Mouse (Mus musculus) limb, embryonic 11.5 days (tissue): ENCODE measurements around the gene Mzf1. TPM values are rescaled to one million over a fixed set of nuclear protein-coding genes. Genes with fewer than 3 reads are reported as not detected.

Experiments
- ATAC-seq: fragments of 200-750 bp; cut with Nextera tagmentation; 2 replicates; pipeline ENCODE4 v1.8.0; 2017; ENCODE audit warnings: low read depth; ENCODE audit not compliant: insufficient number of reproducible peaks, low FRiP score, low TSS enrichment
- DNase-seq: peaks from one replicate; pipeline ENCODE4 v3.0.0-alpha.2; 2015; ENCODE audit warnings: low spot score
- H3K27ac ChIP-seq: fragments of 300-500 bp; sonication (generic); replicated peaks from 2 replicates; pipeline ENCODE4 v1.5.1; 2014; ENCODE audit warnings: low read depth, mild to moderate bottlenecking, low read length
- H3K27me3 ChIP-seq: fragments of 300-500 bp; sonication (generic); 2 replicates; pipeline ENCODE4 v1.6.1; 2014; ENCODE audit warnings: mild to moderate bottlenecking, low read length, mixed read lengths; ENCODE audit not compliant: control insufficient read depth, insufficient read depth
- H3K36me3 ChIP-seq: fragments of 300-500 bp; sonication (generic); 2 replicates; pipeline ENCODE4 v1.6.1; 2014; ENCODE audit warnings: mild to moderate bottlenecking, low read length, moderate library complexity, mixed read lengths; ENCODE audit not compliant: control insufficient read depth, insufficient read depth
- H3K4me1 ChIP-seq: fragments of 300-500 bp; sonication (generic); 2 replicates; pipeline ENCODE4 v1.6.1; 2014; ENCODE audit warnings: low read length, mixed read lengths; ENCODE audit not compliant: control insufficient read depth, insufficient read depth
- H3K4me2 ChIP-seq: fragments of 300-500 bp; sonication (generic); 2 replicates; pipeline ENCODE4 v1.6.1; 2014; ENCODE audit warnings: low read depth, mild to moderate bottlenecking, moderate library complexity; ENCODE audit not compliant: severe bottlenecking
- H3K4me3 ChIP-seq: fragments of 300-500 bp; sonication (generic); 2 replicates; pipeline ENCODE4 v1.5.1; 2014; ENCODE audit warnings: low read depth, low read length
- H3K9ac ChIP-seq: fragments of 300-500 bp; sonication (generic); 2 replicates; pipeline ENCODE4 v1.6.1; 2014; ENCODE audit warnings: mild to moderate bottlenecking, low read length
- H3K9me3 ChIP-seq: fragments of 300-500 bp; sonication (generic); 2 replicates; pipeline ENCODE4 v1.6.1; 2016; ENCODE audit warnings: low read length; ENCODE audit not compliant: control insufficient read depth
- WGBS: fragments of 180-500 bp; shearing (Covaris S2); extraction: QIAGEN DNeasy Blood & Tissue Kit; methylation state at CpG from one replicate; pipeline ENCODE4 v1.1.7; 2014; 5-methylcytosine and 5-hydroxymethylcytosine counted together
- polyA plus RNA-seq: library from polyadenylated mRNA; unstranded; fragments of >200 nt; fragmentation: Nextera tagmentation; extraction: Ambion mirVana; gene quantifications from 2 replicates; pipeline ENCODE4 v1.2.1, GENCODE M21; 2014

Mzf1 gene
- polyA plus RNA-seq, 1 experiment from 2014 or later, result 2.3 TPM

DNA sequence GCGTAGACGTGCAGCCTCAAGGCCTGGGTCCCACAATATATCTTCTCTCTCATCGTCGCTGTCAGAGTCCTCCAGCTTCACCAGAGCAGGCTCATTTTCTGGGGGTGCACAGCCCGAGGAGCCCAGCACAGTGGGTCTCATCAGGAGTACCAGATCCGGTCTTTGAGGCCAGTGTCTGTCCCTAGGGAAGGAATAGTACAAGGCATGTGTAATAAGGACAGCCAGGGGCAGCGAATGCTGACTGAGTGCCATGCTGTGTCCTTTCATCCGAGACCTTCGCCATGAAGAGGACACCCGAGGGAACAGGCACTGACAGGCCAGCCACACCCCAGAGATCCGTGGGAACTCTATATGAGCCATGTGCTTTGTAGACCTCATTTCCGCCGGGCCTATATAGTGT, 1.6 kb downstream of the Mzf1 start:
- no peak for DNase-seq
- ATAC-seq, result no peak

GRCm38 (mm10) chr7:13046084-13046483, 8.5 kb downstream of the Mzf1 start:
- Histone ChIP-seq H3K27me3 (peaks cover 36% of the 10 kb centered on the region), H3K9ac (no peak overlapping the region), H3K4me3 (no peak overlapping the region), H3K4me1 (no peaks in the 10 kb centered on the region), H3K4me2 (no peak overlapping the region), H3K27ac (no peak overlapping the region), H3K36me3 (no peaks in the 10 kb centered on the region), H3K9me3 (peaks cover 12% of the 10 kb centered on the region; the same call in 1 of the 2 replicates)
- 17% methylated on average over 2 of the region's 2 CpGs for WGBS
- peak; percentile 47; the same call in 1 of the 2 replicates for ATAC-seq
- peak; percentile 73 for DNase-seq

More for the DNA sequence above, 1.6 kb downstream of the Mzf1 start:
- no peaks in the 10 kb centered on the region for H3K9me3 ChIP-seq
- no peaks in the 10 kb centered on the region for H3K27me3 ChIP-seq
- H3K9ac ChIP-seq, result no peak overlapping the region
- no peaks in the 10 kb centered on the region for H3K36me3 ChIP-seq
- no peak overlapping the region for H3K27ac ChIP-seq
- no peaks in the 10 kb centered on the region for H3K4me1 ChIP-seq
- WGBS, result 89% methylated on average over 13 of the region's 13 CpGs
- no peak overlapping the region for H3K4me3 ChIP-seq
- no peak overlapping the region for H3K4me2 ChIP-seq

GRCm38 (mm10) chr7:13044254-13044625, 10.3 kb downstream of the Mzf1 start:
- 3% methylated on average over 23 of the region's 23 CpGs for WGBS
- ATAC-seq (peak; percentile 5; the same call in 1 of the 2 replicates), DNase-seq (no peak)
- Histone ChIP-seq H3K4me3 (peak overlapping the region; percentile 47), H3K9ac (peak overlapping the region; percentile 69), H3K27me3 (peaks cover 36% of the 10 kb centered on the region), H3K4me1 (no peaks in the 10 kb centered on the region), H3K4me2 (peak overlapping the region; percentile 88), H3K27ac (no peak overlapping the region), H3K9me3 (peaks cover 12% of the 10 kb centered on the region; the same call in 1 of the 2 replicates), H3K36me3 (no peaks in the 10 kb centered on the region)

GRCm38 (mm10) chr7:13043445-13044253, 10.9 kb downstream of the Mzf1 start:
- 4% methylated on average over 88 of the region's 88 CpGs for WGBS
- 0 out of 2 replicates have a peak overlapping the region, but pooled peaks have one; percentile 6 for H3K27ac ChIP-seq
- peak; percentile 20; the same call in 1 of the 2 replicates for ATAC-seq

DNA sequence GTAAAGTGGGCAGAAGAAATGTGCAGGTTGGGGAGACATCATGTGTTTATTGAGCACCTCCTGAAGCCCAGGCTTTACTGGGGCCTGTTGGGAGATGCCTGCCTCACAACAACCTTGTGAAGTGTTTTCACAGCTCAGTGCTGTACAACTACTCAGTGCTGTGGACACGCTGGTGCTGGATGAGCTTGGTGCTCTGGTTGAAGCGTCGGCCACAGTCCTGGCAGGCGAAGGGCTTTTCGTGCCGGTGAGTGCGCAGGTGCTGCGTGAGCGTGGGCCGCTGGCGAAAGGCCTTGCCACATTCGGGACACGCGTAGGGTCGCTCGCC, 11.5 kb downstream of the Mzf1 start:
- ATAC-seq (no peak), DNase-seq (no peak)
- H3K9ac ChIP-seq, result no peak overlapping the region
- H3K9me3 ChIP-seq, result peaks cover 12% of the 10 kb centered on the region; the same call in 1 of the 2 replicates
- H3K4me1 ChIP-seq, result no peaks in the 10 kb centered on the region; the same call in 1 of the 2 replicates
- no peaks in the 10 kb centered on the region for H3K36me3 ChIP-seq
- peak overlapping the region; percentile 88; the same call in 1 of the 2 replicates for H3K4me2 ChIP-seq
- peak overlapping the region; percentile 47 for H3K4me3 ChIP-seq
- peaks cover 36% of the 10 kb centered on the region for H3K27me3 ChIP-seq
- H3K27ac ChIP-seq, result no peak overlapping the region
- 31% methylated on average over 16 of the region's 16 CpGs for WGBS

More at GRCm38 (mm10) chr7:13043445-13044253, 10.9 kb downstream of the Mzf1 start:
- no peaks in the 10 kb centered on the region for H3K36me3 ChIP-seq
- peak overlapping the region; percentile 47 for H3K4me3 ChIP-seq
- peak; percentile 63 for DNase-seq
- peaks cover 36% of the 10 kb centered on the region for H3K27me3 ChIP-seq
- H3K9ac ChIP-seq, result peak overlapping the region; percentile 69
- H3K4me1 ChIP-seq, result no peaks in the 10 kb centered on the region; the same call in 1 of the 2 replicates
- peak overlapping the region; percentile 88 for H3K4me2 ChIP-seq
- peaks cover 12% of the 10 kb centered on the region; the same call in 1 of the 2 replicates for H3K9me3 ChIP-seq

- WGBS, result 75% methylated on average over 6 of the region's 6 CpGs
- H3K4me1 ChIP-seq, result no peaks in the 10 kb centered on the region; the same call in 1 of the 2 replicates
- H3K27me3 ChIP-seq, result peaks cover 36% of the 10 kb centered on the region
- no peak overlapping the region for H3K27ac ChIP-seq
- peaks cover 12% of the 10 kb centered on the region; the same call in 1 of the 2 replicates for H3K9me3 ChIP-seq
- no peaks in the 10 kb centered on the region for H3K36me3 ChIP-seq
- ATAC-seq (no peak), DNase-seq (peak; percentile 21)
- no peak overlapping the region for H3K4me3 ChIP-seq
- H3K4me2 ChIP-seq, result no peak overlapping the region
- no peak overlapping the region for H3K9ac ChIP-seq
These were observed 12.1 kb downstream of the Mzf1 start for GRCm38 (mm10) chr7:13042511-13042910.

GRCm38 (mm10) chr7:13041256-13041655, 13.3 kb downstream of the Mzf1 start:
- H3K9me3 ChIP-seq, result peaks cover 12% of the 10 kb centered on the region; the same call in 1 of the 2 replicates
- no peak overlapping the region for H3K9ac ChIP-seq
- no peak overlapping the region for H3K4me3 ChIP-seq
- 57% methylated on average over 1 of the region's 1 CpGs for WGBS
- DNase-seq (peak; percentile 18), ATAC-seq (no peak)
- peaks cover 36% of the 10 kb centered on the region for H3K27me3 ChIP-seq
- H3K4me1 ChIP-seq, result peaks cover 3% of the 10 kb centered on the region
- H3K36me3 ChIP-seq, result no peaks in the 10 kb centered on the region
- H3K4me2 ChIP-seq, result no peak overlapping the region
- no peak overlapping the region for H3K27ac ChIP-seq

GRCm38 (mm10) chr7:13039181-13039580, 15.4 kb downstream of the Mzf1 start:
- ATAC-seq (no peak), DNase-seq (no peak)
- Histone ChIP-seq H3K4me2 (peak overlapping the region; percentile 79; the same call in 1 of the 2 replicates), H3K4me3 (peak overlapping the region; percentile 74; the same call in 1 of the 2 replicates), H3K27ac (no peak overlapping the region), H3K27me3 (peaks cover 25% of the 10 kb centered on the region), H3K4me1 (peaks cover 7% of the 10 kb centered on the region), H3K9ac (no peak overlapping the region; the same call in 1 of the 2 replicates), H3K36me3 (peaks cover 10% of the 10 kb centered on the region; the same call in 1 of the 2 replicates), H3K9me3 (peaks cover 12% of the 10 kb centered on the region; the same call in 1 of the 2 replicates)
- WGBS, result 89% methylated on average over 1 of the region's 1 CpGs
